Mouse (Mus musculus): Measurements from ENCODE around the gene Sh3glb2. TPM values are rescaled to one million over a fixed set of nuclear protein-coding genes. Genes with fewer than 3 reads are reported as not detected.

Gene Sh3glb2
- total RNA-seq (2014; fragmentation: Nextera tagmentation) (32.3 and 47.4 TPM in 2 replicates), total RNA-seq (2017) (23.1 and 41.1 TPM in 2 replicates)

DNA sequence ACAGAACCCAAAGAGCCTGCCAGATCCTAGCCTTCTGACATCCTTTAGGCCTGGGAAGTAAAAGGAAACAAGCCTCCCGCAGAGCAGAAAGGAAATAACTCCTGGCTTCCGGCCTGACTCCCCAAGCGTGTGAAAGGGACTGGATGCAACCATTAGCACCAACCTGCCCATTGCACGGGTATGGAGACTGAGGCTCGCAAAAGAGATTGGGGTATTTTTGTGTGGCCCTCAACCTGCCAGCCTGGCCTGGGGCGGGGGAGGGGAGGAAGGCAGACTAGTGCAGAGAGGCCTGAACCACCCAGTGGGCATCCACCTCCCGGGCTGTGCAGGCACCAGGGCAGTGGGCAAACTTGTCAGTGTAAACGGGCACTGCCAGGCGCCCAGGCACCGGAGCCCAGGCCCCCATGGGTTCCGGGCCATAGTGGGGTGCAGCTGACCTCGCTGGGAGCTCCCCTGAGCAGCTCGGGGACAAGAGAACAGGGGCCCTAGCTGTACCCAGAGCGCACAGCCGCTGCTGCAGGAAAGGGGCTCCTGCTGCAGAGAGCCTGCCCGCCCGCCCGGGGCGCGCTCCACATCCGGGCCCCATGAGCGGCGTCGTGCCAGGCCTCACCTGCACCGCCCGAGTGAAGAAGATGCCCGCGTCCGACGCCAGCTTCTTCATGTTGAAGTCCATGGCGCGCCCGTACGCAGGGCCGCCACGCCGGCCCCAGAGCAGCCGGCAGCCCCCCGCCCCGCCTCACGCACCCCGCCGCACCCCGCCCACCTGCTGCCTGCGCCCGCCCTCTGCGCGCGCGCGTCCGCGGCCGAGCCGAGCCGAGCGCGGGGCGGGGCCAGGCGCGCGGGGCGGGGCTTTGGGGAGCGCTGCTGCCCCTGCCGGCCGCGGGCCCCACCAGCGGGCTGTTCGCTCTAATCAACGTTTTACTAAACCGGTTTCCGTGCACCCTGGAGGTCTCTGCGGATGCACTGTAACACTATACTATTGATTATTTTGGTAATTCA, at the start of gene Sh3glb2:
Gene Sh3glb2, minus strand, starts transcription at position 805 of the 999 bp plus-strand sequence.
- ATAC-seq (replicated peaks; ENCODE audit: poor library complexity, severe bottlenecking), result peak; percentile 49

DNA sequence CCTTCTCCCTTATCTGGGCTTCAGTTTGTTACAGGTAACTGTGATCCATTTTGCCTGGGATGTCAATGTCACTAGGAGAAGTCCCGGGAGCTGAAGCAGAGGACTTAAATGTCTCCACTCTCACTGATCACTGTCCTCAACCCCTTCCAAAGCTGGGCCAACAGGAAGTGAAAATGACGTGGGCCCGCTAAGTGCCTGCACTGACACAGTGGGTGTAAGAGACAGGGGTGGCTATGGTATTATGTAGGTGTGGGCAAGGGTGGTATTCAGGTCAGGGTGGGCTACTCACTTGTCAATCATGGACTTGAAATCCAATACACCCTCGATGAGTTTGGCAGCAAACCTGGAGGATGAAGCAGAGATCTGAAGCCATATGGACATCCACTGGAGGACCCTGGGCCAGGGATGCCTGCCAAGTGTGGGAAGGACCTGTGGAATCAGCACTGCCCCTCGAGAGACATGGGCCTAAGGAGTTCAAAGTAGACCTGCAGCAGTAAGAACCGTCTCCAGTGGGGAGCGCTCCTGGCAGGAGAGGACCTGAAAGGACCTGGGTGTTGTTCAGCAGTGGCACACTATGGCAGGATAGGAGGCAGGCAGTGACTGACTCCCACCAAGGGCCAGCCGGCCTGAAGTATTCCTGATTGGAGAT, 49.4 kb upstream of the Sh3glb2 start:
- peak; percentile 61 for ATAC-seq (replicated peaks; ENCODE audit: poor library complexity, severe bottlenecking)

DNA sequence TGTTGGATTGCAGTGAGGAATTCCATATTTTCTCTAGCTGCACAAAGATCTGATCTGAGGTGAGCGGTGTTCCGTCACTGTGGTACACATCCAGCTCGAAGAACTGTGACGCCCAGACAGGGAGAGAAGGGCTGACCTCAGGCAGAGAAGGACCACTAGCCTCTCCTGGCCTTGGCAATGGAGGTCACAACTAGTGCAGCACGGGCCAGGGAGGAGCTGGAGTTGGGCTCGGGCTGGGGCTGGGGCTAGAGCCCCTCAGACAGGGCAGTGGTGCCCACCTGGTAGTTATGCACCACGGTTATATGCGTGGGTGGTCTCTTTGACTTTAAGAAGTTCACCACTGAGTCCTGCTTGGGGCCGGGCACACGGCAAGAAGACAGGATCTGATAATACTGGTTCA, 48.6 kb upstream of the Sh3glb2 start:
- no peak for ATAC-seq (replicated peaks; ENCODE audit: poor library complexity, severe bottlenecking)

DNA sequence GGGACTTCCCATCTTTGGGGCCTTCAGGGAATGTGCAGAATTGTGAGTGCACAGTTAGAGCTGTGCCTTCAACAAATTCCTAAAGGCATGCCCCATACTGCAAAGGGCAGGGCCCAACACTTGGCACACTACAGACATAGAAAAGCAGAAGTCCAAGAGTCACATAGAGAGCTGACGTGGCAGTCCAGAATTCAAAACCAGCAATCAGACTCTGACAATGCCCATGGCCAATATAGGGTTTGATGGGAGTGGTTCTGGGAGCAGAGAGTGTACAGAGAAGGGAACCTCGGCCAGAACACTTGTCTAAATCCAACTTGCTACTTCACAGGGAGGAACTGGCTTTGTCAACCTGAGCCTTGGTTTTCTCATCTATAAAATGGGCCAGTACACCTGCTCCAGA, 48.1 kb upstream of the Sh3glb2 start:
- ATAC-seq (replicated peaks; ENCODE audit: poor library complexity, severe bottlenecking), result peak; percentile 45; the same call in 1 of the 2 replicates

DNA sequence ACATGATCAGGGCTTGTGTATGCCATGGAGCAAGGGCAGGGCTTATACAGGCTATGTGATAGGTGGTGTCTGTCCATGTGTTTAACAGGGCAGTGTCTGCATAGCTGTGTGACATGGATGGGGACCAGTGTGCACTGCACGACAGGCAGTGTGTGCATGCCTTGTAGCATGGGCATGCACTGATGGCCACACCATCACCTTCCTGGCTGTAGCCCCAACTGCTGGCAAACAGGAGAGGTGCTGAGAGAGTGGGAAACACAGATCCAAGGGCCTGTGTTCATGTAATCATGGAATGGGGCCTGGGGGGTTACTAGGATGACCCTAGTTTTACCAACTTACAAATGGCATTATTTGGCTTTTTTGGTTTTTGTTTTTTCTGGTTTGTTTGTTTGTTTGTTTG, 44.7 kb upstream of the Sh3glb2 start:
- no peak for ATAC-seq (replicated peaks; ENCODE audit: poor library complexity, severe bottlenecking)

DNA sequence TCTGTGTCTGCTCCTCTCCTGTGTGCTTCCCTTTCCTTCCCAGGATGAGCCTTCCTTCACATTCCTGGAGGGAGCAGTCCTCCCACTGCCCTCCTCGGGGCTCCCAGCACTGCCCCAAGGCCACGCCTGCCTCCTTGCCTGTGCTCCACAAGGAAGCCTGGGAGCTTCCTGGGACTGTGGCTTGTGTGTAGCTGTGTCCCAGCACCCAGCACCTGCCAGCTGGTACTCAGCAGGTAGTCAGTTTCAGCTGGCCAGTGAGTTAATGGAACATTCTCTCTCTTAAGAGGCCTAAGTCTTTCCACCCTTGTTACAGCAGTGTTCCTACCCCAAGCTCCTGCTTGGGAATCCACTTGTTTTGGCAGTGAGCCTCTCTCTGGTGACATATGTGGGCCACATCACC, 43.7 kb upstream of the Sh3glb2 start:
- ATAC-seq (replicated peaks; ENCODE audit: poor library complexity, severe bottlenecking), result no peak

DNA sequence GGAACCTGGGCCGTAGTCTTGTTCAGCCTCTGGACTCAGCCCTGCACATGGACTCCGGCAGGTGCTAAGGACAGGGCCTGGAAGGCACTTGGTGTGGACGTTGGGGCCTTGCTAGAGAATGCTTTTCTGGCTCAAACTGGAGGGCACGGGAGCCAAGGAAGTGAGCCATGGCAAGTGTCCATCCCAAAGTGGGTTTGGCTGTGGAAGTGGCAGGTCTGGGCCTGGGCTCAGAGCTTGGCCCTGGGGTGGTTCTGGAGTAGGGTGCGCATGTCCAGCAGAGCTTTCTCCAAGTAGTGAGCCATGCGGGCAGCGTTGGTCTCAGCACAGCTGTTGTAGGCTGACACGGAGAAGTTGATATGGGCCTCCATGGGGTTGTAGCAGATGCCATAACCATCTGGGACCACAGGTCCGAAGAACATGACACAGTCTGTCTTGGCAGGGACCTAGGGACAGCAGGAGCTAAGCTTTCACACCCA, 43.3 kb upstream of the Sh3glb2 start:
- ATAC-seq (replicated peaks; ENCODE audit: poor library complexity, severe bottlenecking), result no peak

DNA sequence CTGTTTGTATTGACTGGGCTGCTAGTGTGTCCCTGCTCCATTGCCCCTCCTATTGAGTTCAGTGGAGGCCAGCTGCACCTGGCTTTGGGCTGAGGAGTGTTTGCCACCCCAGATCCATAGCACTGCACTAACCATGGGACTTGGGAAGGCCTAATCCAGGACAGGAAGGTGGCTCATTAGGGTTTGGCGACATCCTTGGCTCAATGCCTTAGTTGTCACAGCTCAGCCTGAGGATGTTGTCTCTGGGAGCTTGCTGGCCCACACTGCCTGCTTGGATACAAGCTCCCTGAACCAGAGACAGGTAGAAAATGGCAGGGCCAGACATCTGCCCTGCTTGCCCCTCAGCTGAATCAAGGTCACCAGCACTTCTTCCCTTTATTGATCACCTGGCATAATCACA, 42.4 kb upstream of the Sh3glb2 start:
- ATAC-seq (replicated peaks; ENCODE audit: poor library complexity, severe bottlenecking), result no peak

DNA sequence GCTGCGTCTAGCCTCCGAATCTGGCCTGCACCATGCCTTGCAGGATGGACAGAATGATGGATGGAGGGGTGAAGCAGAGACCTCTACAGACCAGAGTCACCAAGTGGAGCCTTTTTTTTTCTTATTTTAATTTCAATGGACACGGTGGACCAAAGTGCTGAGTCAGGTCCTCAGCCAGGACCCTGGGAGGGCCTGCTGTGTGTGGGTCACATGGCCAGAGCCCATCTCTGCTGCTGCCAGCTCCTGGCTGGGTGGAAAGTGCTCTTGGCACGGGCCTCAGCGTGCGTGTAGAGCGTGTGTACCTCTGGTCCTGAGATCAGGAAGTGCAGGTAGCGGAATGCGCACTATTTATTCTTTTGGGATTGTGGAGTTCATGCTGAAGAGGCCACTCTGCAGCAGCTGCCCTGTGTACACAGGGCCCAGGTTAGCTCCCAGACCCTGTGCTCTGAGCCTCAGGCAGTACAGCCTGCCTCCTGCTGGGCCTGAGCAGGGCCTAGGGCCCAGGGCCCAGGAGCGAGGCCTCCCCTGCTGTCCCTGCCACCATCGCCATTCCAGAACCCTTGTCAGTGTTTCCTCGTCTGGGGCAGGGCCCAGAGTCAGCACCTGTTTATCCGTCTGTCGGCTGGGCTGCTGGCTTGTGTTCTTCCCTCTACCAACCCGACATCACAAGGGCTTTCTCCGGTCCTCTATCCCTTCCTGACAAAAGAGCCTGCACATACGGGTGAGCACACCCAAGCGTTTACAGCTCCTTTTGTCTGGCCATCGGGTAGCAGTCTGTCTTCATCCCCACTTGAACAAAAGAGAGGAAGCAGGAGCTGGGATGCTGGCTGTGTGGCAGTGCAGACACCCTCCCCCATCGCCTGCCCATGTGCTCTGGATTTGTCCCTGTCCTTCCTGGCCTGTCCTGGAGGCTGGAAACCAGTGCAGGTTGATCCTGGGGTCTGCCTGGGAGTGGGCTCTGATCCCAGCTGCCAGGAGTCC, 40.3 kb upstream of the Sh3glb2 start:
- no peak for ATAC-seq (replicated peaks; ENCODE audit: poor library complexity, severe bottlenecking)

DNA sequence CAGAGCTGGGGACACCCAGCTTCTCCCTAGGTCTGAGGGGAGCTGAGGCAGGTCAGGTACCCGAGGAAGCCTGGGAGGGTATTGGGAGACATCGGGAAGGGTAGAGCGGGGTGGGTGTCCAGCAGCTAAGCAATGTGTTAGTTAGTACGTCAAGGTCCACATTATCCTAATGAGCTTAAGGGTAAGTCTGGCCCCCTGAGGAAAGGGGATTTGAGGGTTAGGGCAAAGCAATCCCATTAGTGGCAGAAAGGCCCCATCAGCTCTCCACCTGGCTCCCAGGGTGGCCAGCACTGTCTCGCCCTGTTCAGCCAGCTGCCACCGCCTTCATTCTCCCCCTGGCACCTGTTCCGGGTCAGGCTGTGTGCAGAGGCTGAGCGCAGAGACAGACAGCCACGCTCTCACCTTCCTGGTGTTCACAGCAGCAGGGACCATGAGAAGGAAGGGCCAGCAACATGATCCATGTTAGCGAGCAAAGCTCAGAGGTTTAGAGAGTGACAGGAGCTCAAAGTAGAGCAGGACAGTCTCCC, 38.9 kb upstream of the Sh3glb2 start:
- no peak for ATAC-seq (replicated peaks; ENCODE audit: poor library complexity, severe bottlenecking)

DNA sequence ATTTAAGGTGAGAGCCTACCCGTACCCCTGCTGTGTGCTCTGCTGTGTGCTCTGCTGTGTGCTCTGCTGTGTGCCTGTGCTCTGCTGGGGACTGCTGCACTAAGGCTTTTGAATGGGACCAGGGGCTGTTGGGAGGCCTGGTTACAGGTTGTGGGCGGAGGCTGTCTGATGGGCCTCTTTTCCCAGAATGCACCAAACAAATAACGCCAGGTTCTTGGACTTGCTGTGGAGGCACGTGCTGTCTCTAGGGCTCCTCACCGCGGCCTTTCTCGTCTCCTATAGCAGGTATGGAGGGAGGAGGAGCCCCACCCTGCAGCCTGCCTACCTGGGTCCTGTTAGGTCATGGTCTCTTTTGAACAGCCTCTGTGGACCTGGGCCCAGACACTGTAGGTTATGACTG, 37.1 kb upstream of the Sh3glb2 start:
- ATAC-seq (replicated peaks; ENCODE audit: poor library complexity, severe bottlenecking), result no peak

DNA sequence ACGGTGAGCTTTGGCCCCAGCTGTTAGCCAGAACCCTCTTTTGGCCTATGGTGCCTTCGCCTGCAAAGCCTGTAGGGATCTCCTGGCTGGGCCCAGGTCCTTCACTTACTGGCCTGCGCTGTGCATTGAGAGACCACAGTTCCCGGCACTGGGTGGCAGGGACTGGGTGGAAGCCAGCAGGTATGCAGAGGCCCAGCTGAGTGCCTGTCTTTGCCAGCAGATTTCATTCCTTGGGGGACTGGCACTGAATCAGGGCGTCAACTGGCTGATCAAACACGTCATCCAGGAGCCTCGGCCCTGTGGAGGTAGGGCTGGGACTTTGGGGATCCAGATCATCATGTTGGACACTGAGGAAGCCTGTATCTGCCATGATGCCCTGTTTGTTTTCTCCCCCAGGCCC, 36.6 kb upstream of the Sh3glb2 start:
- no peak for ATAC-seq (replicated peaks; ENCODE audit: poor library complexity, severe bottlenecking)

DNA sequence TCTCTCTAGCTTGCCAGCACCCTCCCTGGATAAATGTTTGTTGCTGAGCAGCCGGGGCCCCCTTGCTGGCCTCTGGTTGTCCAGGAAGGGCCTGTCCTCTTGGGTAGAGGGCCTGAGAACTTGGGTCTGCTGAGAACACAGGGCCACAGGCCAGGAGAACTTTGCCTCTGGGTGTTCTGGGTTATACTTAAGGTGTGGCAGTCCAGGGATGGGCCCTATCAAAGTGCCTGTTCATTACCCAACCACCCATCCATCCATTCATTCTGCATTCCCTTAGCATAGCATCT, 34.2 kb upstream of the Sh3glb2 start:
- no peak for ATAC-seq (replicated peaks; ENCODE audit: poor library complexity, severe bottlenecking)

DNA sequence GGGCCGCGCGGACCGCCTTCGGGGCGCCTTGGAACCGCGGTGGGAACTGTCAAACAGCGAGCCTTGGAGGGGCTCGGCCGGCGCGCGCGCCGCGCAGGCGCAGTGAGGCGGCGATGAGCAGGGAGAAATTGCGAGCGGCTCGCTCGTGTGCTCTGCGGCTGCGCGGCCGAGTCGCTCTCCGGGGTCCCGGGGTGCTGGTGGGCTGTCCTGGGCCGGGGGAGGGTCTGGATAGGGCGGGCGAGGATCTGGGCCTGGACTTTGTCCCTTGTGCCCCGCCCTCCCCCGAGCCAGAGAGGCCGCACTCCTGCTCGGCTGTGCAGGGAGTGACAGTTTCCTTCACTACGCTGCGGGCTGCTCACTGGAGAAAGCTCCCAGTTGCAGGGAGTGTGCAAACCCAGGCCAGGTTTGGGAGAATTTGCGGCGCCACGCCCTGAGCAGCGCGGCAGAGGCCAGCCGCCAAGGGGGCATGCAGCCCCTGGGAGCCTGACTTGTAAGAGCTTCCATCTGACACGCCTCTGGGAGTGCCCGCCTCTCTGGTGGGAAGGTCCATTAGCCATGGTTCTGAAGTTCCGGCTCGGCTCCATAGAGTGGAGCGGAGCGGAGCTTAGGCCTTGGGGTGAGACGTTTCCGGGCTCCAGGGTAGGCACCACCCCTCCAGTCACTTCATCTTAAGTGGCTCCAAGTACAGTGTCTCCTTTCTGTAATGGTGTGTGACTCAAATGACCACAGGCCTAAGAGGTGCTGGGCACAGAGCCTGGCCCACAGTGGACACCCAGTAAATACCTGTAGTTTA, 33.6 kb upstream of the Sh3glb2 start:
- ATAC-seq (replicated peaks; ENCODE audit: poor library complexity, severe bottlenecking), result peak; percentile 22

DNA sequence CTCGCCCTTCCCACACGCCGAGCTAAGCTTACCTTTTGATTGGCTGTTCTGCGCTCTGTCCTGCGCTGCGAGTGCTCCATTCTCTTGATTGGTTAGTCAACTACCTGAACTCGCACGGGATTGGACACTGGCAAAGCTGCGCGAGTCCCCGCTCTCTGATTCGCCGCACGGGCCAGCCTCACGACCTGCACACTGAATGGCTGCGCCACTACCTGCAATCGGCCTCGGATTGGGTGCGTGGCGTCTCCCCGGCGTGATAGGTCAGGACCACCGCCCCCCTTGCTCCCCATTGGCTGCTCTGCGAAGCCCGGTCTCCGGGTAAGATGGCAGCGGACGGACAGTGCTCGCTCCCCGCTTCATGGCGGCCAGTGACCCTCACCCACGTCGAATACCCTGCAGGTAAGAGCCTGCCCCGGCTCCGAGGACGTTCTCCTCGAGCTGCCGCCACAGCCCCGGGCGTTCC, 33.0 kb upstream of the Sh3glb2 start, which contains the start of gene Dolpp1:
Gene Dolpp1, plus strand, starts transcription at position 141 of the 463 bp plus-strand sequence.
- peak; percentile 93 for ATAC-seq (replicated peaks; ENCODE audit: poor library complexity, severe bottlenecking)

DNA sequence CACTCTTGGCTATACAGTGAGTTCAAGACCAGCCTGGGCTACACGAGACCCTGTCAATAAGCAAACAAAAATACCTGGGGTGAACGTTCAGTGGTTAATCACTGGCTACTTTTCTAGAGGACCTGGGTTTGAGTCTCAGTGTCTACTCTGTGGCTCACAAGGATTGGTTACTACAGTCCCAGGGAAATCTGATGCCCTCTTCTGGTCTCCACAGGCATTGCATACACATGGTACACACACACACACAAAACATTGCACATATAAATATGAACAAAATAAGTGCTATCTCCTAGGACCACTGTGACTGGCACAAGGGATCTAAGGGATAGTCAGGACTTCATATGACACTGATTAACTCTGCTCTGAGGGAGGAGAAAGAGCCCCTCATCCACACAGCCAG, 29.9 kb upstream of the Sh3glb2 start:
- no peak for ATAC-seq (replicated peaks; ENCODE audit: poor library complexity, severe bottlenecking)

DNA sequence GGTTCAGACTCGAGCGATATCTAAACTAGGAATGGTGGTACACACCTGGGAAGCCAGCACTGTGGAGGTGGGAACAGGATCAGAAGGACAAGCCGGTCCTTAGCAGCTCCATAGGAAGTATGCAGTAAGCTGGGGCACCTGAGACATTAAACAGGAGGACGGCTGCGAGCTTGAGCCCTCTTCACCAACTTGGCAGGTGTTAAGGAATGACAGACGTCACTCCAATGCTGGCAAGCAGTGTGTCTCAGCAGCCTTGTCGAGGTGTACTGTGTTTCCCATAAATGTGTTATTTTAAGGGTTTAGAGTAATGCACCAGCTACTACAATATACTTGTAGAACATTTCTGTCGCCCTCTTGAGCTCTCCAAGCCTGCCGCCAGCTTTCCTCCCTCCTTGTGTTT, 27.8 kb upstream of the Sh3glb2 start:
- no peak for ATAC-seq (replicated peaks; ENCODE audit: poor library complexity, severe bottlenecking)

DNA sequence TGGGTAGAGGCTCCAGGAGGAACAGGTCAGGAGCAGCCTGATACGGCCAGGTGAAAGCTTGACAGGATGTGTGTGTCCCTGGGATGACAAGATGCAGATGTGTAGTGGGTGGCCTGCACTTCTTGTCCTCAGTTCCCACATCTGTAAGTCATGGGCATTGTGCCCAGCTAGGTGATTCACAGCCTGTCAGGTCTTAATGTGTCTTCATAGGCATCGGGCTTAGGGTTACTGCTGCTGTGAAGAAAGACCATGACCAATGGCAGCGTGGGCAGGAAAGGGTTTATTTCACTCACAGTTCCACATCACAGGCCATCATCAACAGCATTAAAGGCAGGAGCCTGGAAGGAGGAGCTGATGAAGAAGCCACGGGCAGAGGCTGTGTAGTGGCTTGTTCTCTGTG, 26.5 kb upstream of the Sh3glb2 start:
- no peak for ATAC-seq (replicated peaks; ENCODE audit: poor library complexity, severe bottlenecking)

DNA sequence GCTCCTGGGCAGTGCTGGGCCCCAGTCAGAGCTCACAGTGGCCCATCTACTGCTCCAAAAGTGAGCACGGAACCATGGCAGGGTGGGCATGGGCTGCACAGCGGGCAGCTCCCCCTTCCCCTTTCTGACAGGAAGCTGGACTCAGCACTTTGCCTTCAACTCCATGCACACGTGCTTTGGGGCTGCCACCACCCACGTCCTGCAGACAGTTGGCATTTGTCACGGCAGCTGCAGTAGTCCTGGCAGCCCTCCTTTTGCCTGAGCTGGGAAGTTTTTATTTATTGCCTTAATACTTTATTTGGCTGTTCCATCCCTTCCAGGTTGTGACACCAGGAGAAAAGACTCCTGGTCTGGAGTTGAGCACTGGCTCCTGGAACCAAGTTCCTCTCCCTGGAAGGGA, 25.7 kb upstream of the Sh3glb2 start:
- ATAC-seq (replicated peaks; ENCODE audit: poor library complexity, severe bottlenecking), result no peak
